Mouse (Mus musculus) gastrocnemius, postnatal 25 days (tissue): ENCODE results near the gene Pklr. TPM values are rescaled to one million over a fixed set of nuclear protein-coding genes. Genes with fewer than 3 reads are reported as not detected.
"Not testable (repeated sequence)": the region's sequence is repeated elsewhere in the genome, so short reads cannot be mapped to it uniquely, and the experiment has no call there.

ENCODE experiments used
- DNase-seq: peaks from one replicate; pipeline ENCODE4 v3.0.0; 2022
- total RNA-seq, 2 experiments: library from RNA; stranded (reverse); gene quantifications; 1 replicate in 1 of 2; 2 replicates in 1 of 2; pipeline ENCODE4 v1.2.3; 2021

The Pklr gene
- total RNA-seq, 2 experiments from 2014 or later = not detected

- no peak for DNase-seq
These were observed 11.7 kb upstream of the Pklr start for GRCm38 (mm10) chr3:89124241-89124640.

- no peak for DNase-seq
These were observed 10.0 kb upstream of the Pklr start for GRCm38 (mm10) chr3:89125981-89126380.

GRCm38 (mm10) chr3:89129908-89130307 lies 6.0 kb upstream of the Pklr start:
- DNase-seq = no peak

GRCm38 (mm10) chr3:89131816-89132215 lies 4.1 kb upstream of the Pklr start:
- DNase-seq = no peak

- DNase-seq = no peak
These were observed 3.5 kb upstream of the Pklr start for GRCm38 (mm10) chr3:89132285-89133062.

- DNase-seq = no peak
These were observed 2.9 kb upstream of the Pklr start for GRCm38 (mm10) chr3:89133063-89133450.

- DNase-seq = no peak
These were observed 2.2 kb upstream of the Pklr start for GRCm38 (mm10) chr3:89133752-89134151.

GRCm38 (mm10) chr3:89136365-89136764 lies 423 bp downstream of the Pklr start:
- DNase-seq = no peak

- no peak for DNase-seq
These were observed 8.9 kb downstream of the Pklr start for GRCm38 (mm10) chr3:89144821-89145220.

- no peak for DNase-seq
These were observed 9.6 kb downstream of the Pklr start for GRCm38 (mm10) chr3:89145566-89145965.

- no peak for DNase-seq
These were observed 11.4 kb downstream of the Pklr start for GRCm38 (mm10) chr3:89147101-89147978.

- no peak for DNase-seq
These were observed 12.0 kb downstream of the Pklr start for GRCm38 (mm10) chr3:89147979-89148311.

GRCm38 (mm10) chr3:89148567-89148966 lies 12.6 kb downstream of the Pklr start:
- DNase-seq = no peak

- DNase-seq = no peak
These were observed 16.3 kb downstream of the Pklr start for GRCm38 (mm10) chr3:89152084-89152835.

- DNase-seq = no peak
These were observed 21.0 kb downstream of the Pklr start for GRCm38 (mm10) chr3:89156951-89157350.

- DNase-seq = no peak
These were observed 22.7 kb downstream of the Pklr start for GRCm38 (mm10) chr3:89158651-89159050.

GRCm38 (mm10) chr3:89159211-89159610 lies 23.3 kb downstream of the Pklr start:
- DNase-seq = no peak

- peak; percentile 44 for DNase-seq
These were observed 23.8 kb downstream of the Pklr start, which contains the start of gene Hcn3 for GRCm38 (mm10) chr3:89159616-89160344. Gene Hcn3 (minus strand): TSS chr3:89160196.

GRCm38 (mm10) chr3:89161207-89161606 lies 25.3 kb downstream of the Pklr start:
- DNase-seq = not testable (repeated sequence)

GRCm38 (mm10) chr3:89161786-89162185 lies 25.8 kb downstream of the Pklr start:
- no peak for DNase-seq

GRCm38 (mm10) chr3:89163123-89163522 lies 27.2 kb downstream of the Pklr start:
- no peak for DNase-seq
